Mouse (Mus musculus) B cell, adult (primary cell): ENCODE data around the gene Nkx3-2. TPM values are rescaled to one million over a fixed set of nuclear protein-coding genes. Genes with fewer than 3 reads are reported as not detected.

Experiments used
- total RNA-seq: library from RNA; stranded (reverse); gene quantifications from 4 replicates; pipeline ENCODE4 v1.2.4, GENCODE M21; 2023; ENCODE audit not compliant: inconsistent age

The Nkx3-2 gene
- total RNA-seq: 0.39 TPM in 1 of 4 replicates, not detected in the others

GRCm38 (mm10) chr5:41763731-41764721 lies at the start of gene Nkx3-2:
Nkx3-2 (minus strand) TSS chr5:41764501.

Other genes starting within 250 kb of the Nkx3-2 start
- 29.1 to 33.8 TPM (median 32.0 TPM) in 4 replicates for gene Rab28, start 56.3 kb downstream of the Nkx3-2 start, total RNA-seq
- 37.2 to 41.9 TPM (median 40.9 TPM) in 4 replicates for gene Bod1l, start 79.8 kb upstream of the Nkx3-2 start, total RNA-seq